Mouse (Mus musculus) stomach, embryonic 14.5 days (tissue): ENCODE data around the gene Alg11. TPM values are rescaled to one million over a fixed set of nuclear protein-coding genes. Genes with fewer than 3 reads are reported as not detected.

ENCODE experiments used
- ATAC-seq: fragments of 200-750 bp; cut with Nextera tagmentation; 2 replicates; pipeline ENCODE4 v1.8.0; 2017; ENCODE audit warnings: low read depth, moderate TSS enrichment; ENCODE audit not compliant: insufficient number of reproducible peaks, insufficient read depth, low FRiP score
- H3K27ac ChIP-seq: fragments of 300-500 bp; sonication (generic); 2 replicates; pipeline ENCODE4 v1.5.1; 2014; ENCODE audit warnings: mild to moderate bottlenecking, low read length, moderate library complexity, mixed read lengths
- H3K27me3 ChIP-seq: fragments of 300-500 bp; sonication (generic); 2 replicates; pipeline ENCODE4 v1.6.1; 2014; ENCODE audit warnings: low read length, control low read depth, mixed read lengths; ENCODE audit not compliant: control insufficient read depth, insufficient read depth
- H3K36me3 ChIP-seq: fragments of 300-500 bp; sonication (generic); 2 replicates; pipeline ENCODE4 v1.6.1; 2014; ENCODE audit warnings: mild to moderate bottlenecking, control low read depth, low read length, moderate library complexity, mixed read lengths; ENCODE audit not compliant: control insufficient read depth, insufficient read depth
- H3K4me1 ChIP-seq: fragments of 300-500 bp; sonication (generic); 2 replicates; pipeline ENCODE4 v1.6.1; 2014; ENCODE audit warnings: low read length, control low read depth, mixed read lengths; ENCODE audit not compliant: control insufficient read depth, insufficient read depth
- H3K4me2 ChIP-seq: fragments of 300-500 bp; sonication (generic); replicated peaks from 2 replicates; pipeline ENCODE4 v1.6.1; 2014; ENCODE audit warnings: low read depth, low read length, control low read depth
- H3K4me3 ChIP-seq: fragments of 300-500 bp; sonication (generic); 2 replicates; pipeline ENCODE4 v1.5.1; 2014; ENCODE audit warnings: low read depth, low read length, control low read depth
- H3K9ac ChIP-seq: fragments of 300-500 bp; sonication (generic); replicated peaks from 2 replicates; pipeline ENCODE4 v1.6.1; 2014; ENCODE audit warnings: low read depth, mild to moderate bottlenecking, control low read depth, low read length, moderate library complexity, mixed read lengths
- H3K9me3 ChIP-seq: fragments of 300-500 bp; sonication (generic); 2 replicates; pipeline ENCODE4 v1.6.1; 2016; ENCODE audit warnings: low read depth, low read length, control low read depth; ENCODE audit not compliant: control insufficient read depth
- WGBS: fragments of 180-500 bp; shearing (Covaris S2); extraction: QIAGEN DNeasy Blood & Tissue Kit; methylation state at CpG from one replicate; pipeline ENCODE4 v1.1.7; 2014; 5-methylcytosine and 5-hydroxymethylcytosine counted together
- polyA plus RNA-seq: library from polyadenylated mRNA; unstranded; fragments of >200 nt; fragmentation: Nextera tagmentation; extraction: Ambion mirVana; gene quantifications from 2 replicates; pipeline ENCODE4 v1.2.1, GENCODE M21; 2014

Alg11 gene
- polyA plus RNA-seq, 1 experiment from 2014 or later, result 37.0 TPM

GRCm38 (mm10) chr8:22091568-22091967 lies 31.0 kb downstream of the Alg11 start:
- Histone ChIP-seq H3K9me3 (no peaks in the 10 kb centered on the region), H3K4me1 (no peaks in the 10 kb centered on the region), H3K4me2 (no peak overlapping the region), H3K27ac (no peak overlapping the region), H3K27me3 (no peaks in the 10 kb centered on the region), H3K36me3 (no peaks in the 10 kb centered on the region), H3K4me3 (no peak overlapping the region), H3K9ac (no peak overlapping the region)
- no peak for ATAC-seq
- 51% methylated on average over 8 of the region's 8 CpGs for WGBS

DNA sequence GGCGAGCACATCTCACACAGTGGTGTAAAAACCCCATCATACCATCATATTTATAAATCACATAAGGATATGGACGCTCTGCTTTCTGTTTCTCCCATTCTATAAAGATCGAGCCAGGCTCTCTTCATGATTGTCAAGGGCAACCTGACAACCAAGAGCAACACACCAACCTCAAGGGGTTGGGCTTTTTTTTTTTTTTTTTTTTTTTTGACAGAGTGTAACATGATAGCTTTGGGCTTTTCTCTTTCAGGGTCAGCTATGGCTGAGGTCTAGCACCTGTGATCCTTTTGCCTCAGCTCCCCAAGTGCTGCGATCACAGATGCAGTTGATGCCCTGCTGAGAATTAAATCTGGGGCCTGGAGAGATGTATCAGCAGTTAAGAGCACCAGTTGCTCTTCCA lies 46.5 kb downstream of the Alg11 start:
- no peaks in the 10 kb centered on the region for H3K4me1 ChIP-seq
- H3K27ac ChIP-seq, result no peak overlapping the region
- no peak overlapping the region for H3K9ac ChIP-seq
- H3K4me3 ChIP-seq, result no peak overlapping the region
- 69% methylated on average over 4 of the region's 4 CpGs for WGBS
- no peaks in the 10 kb centered on the region for H3K36me3 ChIP-seq
- H3K4me2 ChIP-seq, result no peak overlapping the region
- H3K27me3 ChIP-seq, result no peaks in the 10 kb centered on the region
- H3K9me3 ChIP-seq, result no peaks in the 10 kb centered on the region
- no peak for ATAC-seq

Other genes starting within 250 kb of the Alg11 start
- not detected in 2 replicates for gene Defb50, start 237.2 kb upstream of the Alg11 start, polyA plus RNA-seq
- gene Defb2, start 220.8 kb upstream of the Alg11 start, polyA plus RNA-seq, result 1.1 TPM in 1 of 2 replicates, not detected in the other
- not detected in 2 replicates for gene Defb10, start 201.8 kb upstream of the Alg11 start, polyA plus RNA-seq
- gene Defb9, start 175.3 kb upstream of the Alg11 start, polyA plus RNA-seq, result not detected in 2 replicates
- gene Defb11, start 154.3 kb upstream of the Alg11 start, polyA plus RNA-seq, result not detected in 2 replicates
- not detected in 2 replicates for gene Defb15, start 128.0 kb upstream of the Alg11 start, polyA plus RNA-seq
- not detected in 2 replicates for gene Defb35, start 122.4 kb upstream of the Alg11 start, polyA plus RNA-seq
- not detected in 2 replicates for gene Defb13, start 114.0 kb upstream of the Alg11 start, polyA plus RNA-seq
- not detected in 2 replicates for gene Fam90a1a, start 102.0 kb upstream of the Alg11 start, polyA plus RNA-seq
- not detected in 2 replicates for gene Ccdc70, start 90.9 kb upstream of the Alg11 start, polyA plus RNA-seq
- gene Atp7b, start 416 bp upstream of the Alg11 start, polyA plus RNA-seq, result 8.1 and 10.0 TPM in 2 replicates
- gene Nek5, start 64.3 kb downstream of the Alg11 start, polyA plus RNA-seq, result 0.32 TPM in 2 replicates
- 7.0 and 10.7 TPM in 2 replicates for gene Nek3, start 105.7 kb downstream of the Alg11 start, polyA plus RNA-seq
- 61.5 and 62.0 TPM in 2 replicates for gene Ckap2, start 125.1 kb downstream of the Alg11 start, polyA plus RNA-seq
- gene Vps36, start 132.1 kb downstream of the Alg11 start, polyA plus RNA-seq, result 57.4 and 60.0 TPM in 2 replicates
- 9.4 and 10.8 TPM in 2 replicates for gene Thsd1, start 166.6 kb downstream of the Alg11 start, polyA plus RNA-seq
- 0.15 TPM in 1 of 2 replicates, not detected in the other for gene Tpte, start 222.7 kb downstream of the Alg11 start, polyA plus RNA-seq